Mouse (Mus musculus) lung, adult 2 months (tissue): ENCODE results near the gene Doc2g.

Experiments
- CTCF ChIP-seq: fragments of 200-500 bp; IDR thresholded peaks from 2 replicates; pipeline ENCODE4 v1.5.1; 2011; ENCODE audit warnings: mild to moderate bottlenecking, low read length, control low read depth; ENCODE audit not compliant: insufficient read depth
- POLR2A ChIP-seq: fragments of 200-500 bp; IDR thresholded peaks from 2 replicates; pipeline ENCODE4 v1.6.1; 2011; ENCODE audit warnings: low read depth, mild to moderate bottlenecking, control low read depth, low read length, borderline replicate concordance; ENCODE audit errors: extremely low read depth

- no peak for TF ChIP-seq CTCF
- no peak for TF ChIP-seq POLR2A
These were observed 53.0 kb downstream of the Doc2g start for GRCm38 (mm10) chr19:4055947-4056693.
